Comparison of ENCODE assay signal across 17 mouse cellular contexts in genomic region chr5:67864508-67865060, GRCm38 (mm10). TPM values are rescaled to one million over a fixed set of nuclear protein-coding genes. Genes with fewer than 3 reads are reported as not detected.
DNase-seq lines count a peak whose midpoint lies in the region; ATAC-seq and TF ChIP-seq lines count a peak whose summit lies in the region.
"Had no signal": no experiment of that assay in that cellular context is flagged by ENCODE, and none has a peak within 500 bp of the region (broad histone marks: within the 10 kb centered on the region; RNA-seq: fewer than 3 reads in every experiment).

No protein-coding gene starts in this region.

- H3K36me3 ChIP-seq in forebrain, embryonic 14.5 days (ENCODE audit: control insufficient read depth, insufficient read depth, low read length): no peaks in the 10 kb centered on the region
- no peaks in the 10 kb centered on the region for H3K36me3 ChIP-seq in forebrain, embryonic 10.5 days (replicated peaks)
- H3K36me3 ChIP-seq in midbrain, embryonic 16.5 days (ENCODE audit: control insufficient read depth, insufficient read depth, low read length): no peaks in the 10 kb centered on the region
- H3K36me3 ChIP-seq in midbrain, embryonic 10.5 days: no peaks in the 10 kb centered on the region
- no peaks in the 10 kb centered on the region for H3K36me3 ChIP-seq in small intestine, adult 2 months (ENCODE audit: control insufficient read depth, insufficient read depth, low read length)
- H3K36me3 ChIP-seq: hindbrain, embryonic 10.5 days had no signal

- H3K27ac ChIP-seq in forebrain, embryonic 14.5 days (ENCODE audit: low read depth, low read length): no peak overlapping the region
- H3K27ac ChIP-seq in forebrain, embryonic 10.5 days: no peak overlapping the region
- H3K27ac ChIP-seq in midbrain, embryonic 16.5 days (ENCODE audit: low read length): no peak overlapping the region
- H3K27ac ChIP-seq in midbrain, embryonic 10.5 days (replicated peaks): no peak overlapping the region
- 0 out of 2 replicates have a peak overlapping the region, but pooled peaks have one; percentile 37 for H3K27ac ChIP-seq in small intestine, adult 2 months (ENCODE audit: insufficient read depth, low read depth, low read length)
- H3K27ac ChIP-seq: hindbrain, embryonic 10.5 days had no signal

- TF ChIP-seq POLR2A in small intestine, adult 2 months (IDR thresholded peaks at IDR 0.05; ENCODE audit: low read depth, low read length): no peak

- H3K9ac ChIP-seq in forebrain, embryonic 14.5 days (ENCODE audit: low read length): no peak overlapping the region
- no peak overlapping the region for H3K9ac ChIP-seq in midbrain, embryonic 16.5 days (ENCODE audit: low read depth, low read length)
- H3K9ac ChIP-seq: lung, embryonic 14.5 days had no signal

- no peaks in the 10 kb centered on the region for H3K27me3 ChIP-seq in forebrain, embryonic 14.5 days (replicated peaks; ENCODE audit: control insufficient read depth, insufficient read depth, low read length)
- no peaks in the 10 kb centered on the region for H3K27me3 ChIP-seq in forebrain, embryonic 10.5 days (ENCODE audit: poor library complexity, severe bottlenecking)
- H3K27me3 ChIP-seq in midbrain, embryonic 16.5 days (ENCODE audit: control insufficient read depth, insufficient read depth, low read depth, low read length): no peaks in the 10 kb centered on the region
- H3K27me3 ChIP-seq in midbrain, embryonic 10.5 days (ENCODE audit: low read depth, poor library complexity, severe bottlenecking): no peaks in the 10 kb centered on the region
- H3K27me3 ChIP-seq in small intestine, adult 2 months (ENCODE audit: control insufficient read depth, insufficient read depth, low read length): no peaks in the 10 kb centered on the region

- no peak for ATAC-seq in forebrain, embryonic 14.5 days
- ATAC-seq in midbrain, embryonic 16.5 days: 0 out of 2 replicates have a peak, but pooled peaks have one; percentile 28
- ATAC-seq in inflammation-experienced regulatory T-cells, adult 6 months: no peak

- peak overlapping the region; percentile 14; the same call in 1 of the 2 replicates for H3K4me2 ChIP-seq in forebrain, embryonic 14.5 days (ENCODE audit: low read length)
- no peak overlapping the region for H3K4me2 ChIP-seq in midbrain, embryonic 16.5 days (ENCODE audit: low read length)
- H3K4me2 ChIP-seq: lung, embryonic 14.5 days had no signal

- no peaks in the 10 kb centered on the region for H3K9me3 ChIP-seq in forebrain, embryonic 14.5 days (replicated peaks; ENCODE audit: control insufficient read depth, low read length)
- no peaks in the 10 kb centered on the region for H3K9me3 ChIP-seq in forebrain, embryonic 10.5 days
- H3K9me3 ChIP-seq in midbrain, embryonic 16.5 days (replicated peaks; ENCODE audit: control insufficient read depth, low read length, poor library complexity, severe bottlenecking): no peaks in the 10 kb centered on the region
- no peaks in the 10 kb centered on the region for H3K9me3 ChIP-seq in midbrain, embryonic 10.5 days (replicated peaks)
- H3K9me3 ChIP-seq: hindbrain, embryonic 10.5 days had no signal

- no peak for TF ChIP-seq CTCF in small intestine, adult 2 months (IDR thresholded peaks at IDR 0.05; ENCODE audit: extremely low read depth, insufficient read length, insufficient replicate concordance, low read depth, low read length)

- no peak for DNase-seq in forebrain, embryonic 14.5 days (ENCODE audit: low spot score)
- DNase-seq in forebrain, embryonic 10.5 days (ENCODE audit: extremely low spot score, low spot score): no peak
- no peak for DNase-seq in midbrain, embryonic 10.5 days (ENCODE audit: low spot score)
- peak; percentile 48 for DNase-seq in large intestine, adult 2 months (ENCODE audit: low read depth, low spot score)
- DNase-seq in thymus, postnatal 10 days (ENCODE audit: low spot score in 2 of 2): no peak
- DNase-seq: adrenal gland, postnatal 10 days; cerebellum, adult 11 months; cerebellum, postnatal 25 days; kidney, adult 18-20 months; kidney, postnatal 25 days; layer of hippocampus, adult 9-11 months; right cerebral cortex, postnatal 4 days had no signal

- 79% methylated on average over 2 of the region's 2 CpGs for WGBS in forebrain, embryonic 14.5 days
- 84% methylated on average over 2 of the region's 2 CpGs for WGBS in forebrain, embryonic 10.5 days
- 72% methylated on average over 2 of the region's 2 CpGs for WGBS in midbrain, embryonic 16.5 days
- WGBS in midbrain, embryonic 10.5 days: 95% methylated on average over 2 of the region's 2 CpGs
- 26% methylated on average over 2 of the region's 2 CpGs for WGBS in large intestine, adult 2 months
- WGBS in small intestine, adult 2 months: 24% methylated on average over 2 of the region's 2 CpGs

- no peak overlapping the region for H3K4me3 ChIP-seq in forebrain, embryonic 14.5 days (ENCODE audit: low read depth, low read length)
- no peak overlapping the region for H3K4me3 ChIP-seq in forebrain, embryonic 10.5 days
- H3K4me3 ChIP-seq in midbrain, embryonic 16.5 days (ENCODE audit: low read depth, low read length): no peak overlapping the region
- no peak overlapping the region for H3K4me3 ChIP-seq in midbrain, embryonic 10.5 days
- no peak overlapping the region; the same call in 1 of the 2 replicates for H3K4me3 ChIP-seq in small intestine, adult 2 months (ENCODE audit: low read depth, low read length)
- H3K4me3 ChIP-seq: hindbrain, embryonic 10.5 days had no signal

- H3K4me1 ChIP-seq in forebrain, embryonic 14.5 days (ENCODE audit: control insufficient read depth, insufficient read depth, low read length): peaks cover 4% of the 10 kb centered on the region; the same call in 1 of the 2 replicates
- peaks cover 16% of the 10 kb centered on the region for H3K4me1 ChIP-seq in forebrain, embryonic 10.5 days
- H3K4me1 ChIP-seq in midbrain, embryonic 16.5 days (ENCODE audit: control insufficient read depth, insufficient read depth, low read length): peaks cover 3% of the 10 kb centered on the region
- H3K4me1 ChIP-seq in midbrain, embryonic 10.5 days: peaks cover 10% of the 10 kb centered on the region
- peaks cover 11% of the 10 kb centered on the region; the same call in 1 of the 2 replicates for H3K4me1 ChIP-seq in small intestine, adult 2 months (ENCODE audit: control insufficient read depth, insufficient read depth, insufficient read length, low read length)

RNA-seq across cellular contexts. Expression of gene Atp8a1, which starts 17.4 kb away (rescaled TPM):
- polyA plus RNA-seq in forebrain, embryonic 14.5 days (2014; fragmentation: Nextera tagmentation; extraction: Ambion mirVana): 24.2 and 30.2 TPM in 2 replicates
- polyA plus RNA-seq in forebrain, embryonic 10.5 days (2016; fragmentation: Nextera tagmentation; extraction: Ambion mirVana): 11.6 and 15.1 TPM in 2 replicates
- polyA plus RNA-seq in midbrain, embryonic 16.5 days (2015; fragmentation: Nextera tagmentation; extraction: Ambion mirVana): 51.9 and 53.6 TPM in 2 replicates
- polyA plus RNA-seq in midbrain, embryonic 10.5 days (2016; fragmentation: Nextera tagmentation; extraction: Ambion mirVana): 21.3 and 29.6 TPM in 2 replicates
- 2.6 and 9.4 TPM in 2 replicates for polyA plus RNA-seq in large intestine, adult 2 months (2012; rRNA removed)
- polyA plus RNA-seq in small intestine, adult 2 months (2012; rRNA removed): 13.5 and 18.6 TPM in 2 replicates
- polyA plus RNA-seq in inflammation-experienced regulatory T-cells, adult 6 months (2017; shearing (Covaris generic)): 10 to 100 TPM in 2 of 3 experiments, 1 to 10 TPM in 1; 5.0 to 12.7 (median 12.0) TPM
